Mouse (Mus musculus) stomach, embryonic 14.5 days (tissue): Measurements from ENCODE around the gene Cops6. TPM values are rescaled to one million over a fixed set of nuclear protein-coding genes. Genes with fewer than 3 reads are reported as not detected.
A peak's percentile ranks its signal among the peaks of the same experiment; 100 is the strongest.

Source experiments
- ATAC-seq: fragments of 200-750 bp; cut with Nextera tagmentation; 2 replicates; pipeline ENCODE4 v1.8.0; 2017; ENCODE audit warnings: low read depth, moderate TSS enrichment; ENCODE audit not compliant: insufficient number of reproducible peaks, insufficient read depth, low FRiP score
- H3K27ac ChIP-seq: fragments of 300-500 bp; sonication (generic); 2 replicates; pipeline ENCODE4 v1.5.1; 2014; ENCODE audit warnings: mild to moderate bottlenecking, low read length, moderate library complexity, mixed read lengths
- H3K27me3 ChIP-seq: fragments of 300-500 bp; sonication (generic); 2 replicates; pipeline ENCODE4 v1.6.1; 2014; ENCODE audit warnings: low read length, control low read depth, mixed read lengths; ENCODE audit not compliant: control insufficient read depth, insufficient read depth
- H3K36me3 ChIP-seq: fragments of 300-500 bp; sonication (generic); 2 replicates; pipeline ENCODE4 v1.6.1; 2014; ENCODE audit warnings: mild to moderate bottlenecking, control low read depth, low read length, moderate library complexity, mixed read lengths; ENCODE audit not compliant: control insufficient read depth, insufficient read depth
- H3K4me1 ChIP-seq: fragments of 300-500 bp; sonication (generic); 2 replicates; pipeline ENCODE4 v1.6.1; 2014; ENCODE audit warnings: low read length, control low read depth, mixed read lengths; ENCODE audit not compliant: control insufficient read depth, insufficient read depth
- H3K4me2 ChIP-seq: fragments of 300-500 bp; sonication (generic); replicated peaks from 2 replicates; pipeline ENCODE4 v1.6.1; 2014; ENCODE audit warnings: low read depth, low read length, control low read depth
- H3K4me3 ChIP-seq: fragments of 300-500 bp; sonication (generic); 2 replicates; pipeline ENCODE4 v1.5.1; 2014; ENCODE audit warnings: low read depth, low read length, control low read depth
- H3K9ac ChIP-seq: fragments of 300-500 bp; sonication (generic); replicated peaks from 2 replicates; pipeline ENCODE4 v1.6.1; 2014; ENCODE audit warnings: low read depth, mild to moderate bottlenecking, control low read depth, low read length, moderate library complexity, mixed read lengths
- H3K9me3 ChIP-seq: fragments of 300-500 bp; sonication (generic); 2 replicates; pipeline ENCODE4 v1.6.1; 2016; ENCODE audit warnings: low read depth, low read length, control low read depth; ENCODE audit not compliant: control insufficient read depth
- WGBS: fragments of 180-500 bp; shearing (Covaris S2); extraction: QIAGEN DNeasy Blood & Tissue Kit; methylation state at CpG from one replicate; pipeline ENCODE4 v1.1.7; 2014; 5-methylcytosine and 5-hydroxymethylcytosine counted together
- polyA plus RNA-seq: library from polyadenylated mRNA; unstranded; fragments of >200 nt; fragmentation: Nextera tagmentation; extraction: Ambion mirVana; gene quantifications from 2 replicates; pipeline ENCODE4 v1.2.1, GENCODE M21; 2014

Cops6 gene
- polyA plus RNA-seq, 1 experiment from 2014 or later: 235 TPM

GRCm38 (mm10) chr5:138138585-138138984, 22.3 kb upstream of the Cops6 start:
- Histone ChIP-seq H3K9me3 (no peaks in the 10 kb centered on the region), H3K36me3 (peaks cover 14% of the 10 kb centered on the region), H3K4me3 (no peak overlapping the region), H3K27me3 (no peaks in the 10 kb centered on the region), H3K27ac (no peak overlapping the region), H3K4me2 (no peak overlapping the region), H3K9ac (no peak overlapping the region), H3K4me1 (no peaks in the 10 kb centered on the region)
- no peak for ATAC-seq
- 53% methylated on average over 4 of the region's 4 CpGs for WGBS

GRCm38 (mm10) chr5:138154390-138154789, 6.5 kb upstream of the Cops6 start:
- Histone ChIP-seq H3K9me3 (no peaks in the 10 kb centered on the region), H3K4me3 (peak overlapping the region; percentile 79), H3K27me3 (no peaks in the 10 kb centered on the region), H3K9ac (peak overlapping the region; percentile 82), H3K4me2 (peak overlapping the region; percentile 67), H3K4me1 (no peaks in the 10 kb centered on the region; the same call in 1 of the 2 replicates), H3K27ac (no peak overlapping the region), H3K36me3 (peaks cover 20% of the 10 kb centered on the region)
- 72% methylated on average over 3 of the region's 3 CpGs for WGBS
- no peak for ATAC-seq

GRCm38 (mm10) chr5:138155443-138155976, 5.4 kb upstream of the Cops6 start, which contains the start of gene Zfp113:
Zfp113 (minus strand) TSS chr5:138155744.
- H3K27me3 ChIP-seq: no peaks in the 10 kb centered on the region
- H3K4me3 ChIP-seq: peak within 1 kb of the TSS; percentile 79
- H3K4me2 ChIP-seq: peak within 1 kb of the TSS; percentile 67
- WGBS: under 1% methylated on average over 31 of the region's 31 CpGs
- no peaks in the 10 kb centered on the region for H3K9me3 ChIP-seq
- peak within 1 kb of the TSS; percentile 91 for H3K27ac ChIP-seq
- H3K4me1 ChIP-seq: no peaks in the 10 kb centered on the region; the same call in 1 of the 2 replicates
- peaks cover 15% of the 10 kb centered on the region for H3K36me3 ChIP-seq
- peak within 1 kb of the TSS; percentile 82 for H3K9ac ChIP-seq
- peak; percentile 96 for ATAC-seq

- no peak for ATAC-seq
- H3K36me3 ChIP-seq: peaks cover 29% of the 10 kb centered on the region
- no peaks in the 10 kb centered on the region for H3K9me3 ChIP-seq
- H3K27ac ChIP-seq: peak overlapping the region; percentile 74; the same call in 1 of the 2 replicates
- 66% methylated on average over 7 of the region's 7 CpGs for WGBS
- peak overlapping the region; percentile 86 for H3K4me3 ChIP-seq
- peak overlapping the region; percentile 34 for H3K4me2 ChIP-seq
- no peaks in the 10 kb centered on the region for H3K27me3 ChIP-seq
- H3K4me1 ChIP-seq: peaks cover 7% of the 10 kb centered on the region; the same call in 1 of the 2 replicates
- H3K9ac ChIP-seq: peak overlapping the region; percentile 87; the same call in 1 of the 2 replicates
These were observed 578 bp upstream of the Cops6 start for GRCm38 (mm10) chr5:138160224-138160762.

- no peak overlapping the region for H3K27ac ChIP-seq
- peaks cover 7% of the 10 kb centered on the region; the same call in 1 of the 2 replicates for H3K4me1 ChIP-seq
- 59% methylated on average over 6 of the region's 6 CpGs for WGBS
- no peaks in the 10 kb centered on the region for H3K9me3 ChIP-seq
- no peak overlapping the region for H3K4me3 ChIP-seq
- H3K36me3 ChIP-seq: peaks cover 57% of the 10 kb centered on the region
- H3K9ac ChIP-seq: no peak overlapping the region
- no peaks in the 10 kb centered on the region for H3K27me3 ChIP-seq
- H3K4me2 ChIP-seq: no peak overlapping the region
- no peak for ATAC-seq
These were observed 2.2 kb downstream of the Cops6 start for GRCm38 (mm10) chr5:138163046-138163445.

- H3K4me2 ChIP-seq: no peak overlapping the region
- peaks cover 62% of the 10 kb centered on the region for H3K36me3 ChIP-seq
- H3K27ac ChIP-seq: no peak overlapping the region
- no peak for ATAC-seq
- no peaks in the 10 kb centered on the region for H3K27me3 ChIP-seq
- peaks cover 7% of the 10 kb centered on the region; the same call in 1 of the 2 replicates for H3K4me1 ChIP-seq
- H3K4me3 ChIP-seq: no peak overlapping the region
- 65% methylated on average over 10 of the region's 10 CpGs for WGBS
- H3K9me3 ChIP-seq: no peaks in the 10 kb centered on the region
- H3K9ac ChIP-seq: no peak overlapping the region
These were observed 2.7 kb downstream of the Cops6 start for GRCm38 (mm10) chr5:138163610-138164009.

GRCm38 (mm10) chr5:138165594-138165993, 4.7 kb downstream of the Cops6 start:
- no peak overlapping the region for H3K4me3 ChIP-seq
- no peak for ATAC-seq
- H3K36me3 ChIP-seq: peaks cover 76% of the 10 kb centered on the region
- H3K4me1 ChIP-seq: peaks cover 11% of the 10 kb centered on the region
- no peaks in the 10 kb centered on the region for H3K27me3 ChIP-seq
- no peak overlapping the region for H3K9ac ChIP-seq
- no peak overlapping the region for H3K27ac ChIP-seq
- H3K4me2 ChIP-seq: no peak overlapping the region
- 80% methylated on average over 8 of the region's 8 CpGs for WGBS
- no peaks in the 10 kb centered on the region for H3K9me3 ChIP-seq

- WGBS: under 1% methylated on average over 47 of the region's 47 CpGs
- ATAC-seq: peak; percentile 87
- Histone ChIP-seq H3K27me3 (no peaks in the 10 kb centered on the region), H3K4me1 (peaks cover 12% of the 10 kb centered on the region), H3K36me3 (peaks cover 58% of the 10 kb centered on the region), H3K4me2 (peak overlapping the region; percentile 62), H3K9ac (peak overlapping the region; percentile 65), H3K4me3 (peak overlapping the region; percentile 60), H3K27ac (peak overlapping the region; percentile 95), H3K9me3 (no peaks in the 10 kb centered on the region)
These were observed 10.2 kb downstream of the Cops6 start for GRCm38 (mm10) chr5:138170936-138171561.
